In genomic region chr1:170215590-170215989, GRCm38 (mm10) we compare ENCODE assay signal across 9 mouse cellular contexts. TPM values are rescaled to one million over a fixed set of nuclear protein-coding genes. Genes with fewer than 3 reads are reported as not detected.
DNase-seq lines count a peak whose midpoint lies in the region; ATAC-seq and TF ChIP-seq lines count a peak whose summit lies in the region.
"Had no signal": no experiment of that assay in that cellular context is flagged by ENCODE, and none has a peak within 500 bp of the region (broad histone marks: within the 10 kb centered on the region; RNA-seq: fewer than 3 reads in every experiment).

No protein-coding gene starts in this region.

- peak overlapping the region; percentile 87 for H3K4me2 ChIP-seq in heart, embryonic 16.5 days (ENCODE audit: low read depth, low read length)
- peak overlapping the region; percentile 37 for H3K4me2 ChIP-seq in hindbrain, embryonic 12.5 days (replicated peaks)
- H3K4me2 ChIP-seq in midbrain, embryonic 12.5 days (replicated peaks): peak overlapping the region; percentile 68

- no peaks in the 10 kb centered on the region for H3K27me3 ChIP-seq in heart, embryonic 16.5 days (ENCODE audit: control insufficient read depth, insufficient read depth, low read length)
- peaks cover 0 to under 1% of the 10 kb centered on the region in 2 experiments; a peak in 1 of 4 replicates for H3K27me3 ChIP-seq in MEL (ENCODE audit: control insufficient read depth in 1 of 2, insufficient read depth in 2 of 2, low read length in 2 of 2)
- H3K27me3 ChIP-seq in hindbrain, embryonic 12.5 days: 0 out of 2 replicates have a peak, but pooled peaks cover 4% of the 10 kb centered on the region
- peaks cover 8% of the 10 kb centered on the region for H3K27me3 ChIP-seq in midbrain, embryonic 12.5 days
- H3K27me3 ChIP-seq: Patski had no signal

- ATAC-seq in heart, embryonic 16.5 days (replicated peaks; ENCODE audit: extremely low read depth, insufficient read depth, low FRiP score): no peak
- ATAC-seq in hindbrain, embryonic 12.5 days (ENCODE audit: low FRiP score): no peak
- peak; percentile 14; the same call in 1 of the 2 replicates for ATAC-seq in midbrain, embryonic 12.5 days (ENCODE audit: low FRiP score, low read depth)

- peak overlapping the region; percentile 89 for H3K27ac ChIP-seq in heart, embryonic 16.5 days (ENCODE audit: low read length)
- H3K27ac ChIP-seq in MEL (ENCODE audit: control insufficient read depth, low read depth, low read length): no peak overlapping the region
- 0 out of 2 replicates have a peak overlapping the region, but pooled peaks have one; percentile 84 for H3K27ac ChIP-seq in hindbrain, embryonic 12.5 days
- H3K27ac ChIP-seq in midbrain, embryonic 12.5 days (replicated peaks): no peak overlapping the region

- TF ChIP-seq EP300 in MEL (IDR thresholded peaks at IDR 0.05; ENCODE audit: low read depth in 1 of 2, low read length in 2 of 2): no peak

- WGBS in heart, embryonic 16.5 days: 65% methylated on average over 3 of the region's 3 CpGs
- 74% methylated on average over 3 of the region's 3 CpGs for WGBS in hindbrain, embryonic 12.5 days
- 79% methylated on average over 3 of the region's 3 CpGs for WGBS in midbrain, embryonic 12.5 days

- no peak for TF ChIP-seq POLR2A in MEL (IDR thresholded peaks at IDR 0.05; ENCODE audit: control insufficient read depth in 1 of 2, insufficient read depth in 1 of 2, low read depth in 1 of 2, low read length in 2 of 2, poor library complexity in 1 of 2)

- TF ChIP-seq CTCF in MEL (IDR thresholded peaks at IDR 0.05 in 2 of 3, conservative IDR thresholded peaks at IDR 0.05 in 1 of 3; ENCODE audit: control insufficient read depth in 1 of 3, insufficient read depth in 1 of 3, low read depth in 2 of 3, low read length in 3 of 3, poor library complexity in 1 of 3, severe bottlenecking in 1 of 3): no peak

- no peaks in the 10 kb centered on the region for H3K9me3 ChIP-seq in heart, embryonic 16.5 days (replicated peaks; ENCODE audit: control insufficient read depth, low read length)
- no peaks in the 10 kb centered on the region for H3K9me3 ChIP-seq in MEL (replicated peaks; ENCODE audit: insufficient read depth, low read length)
- H3K9me3 ChIP-seq in hindbrain, embryonic 12.5 days (replicated peaks): no peaks in the 10 kb centered on the region
- H3K9me3 ChIP-seq in midbrain, embryonic 12.5 days: no peaks in the 10 kb centered on the region

- no peak for DNase-seq in heart, adult 9 months (ENCODE audit: low spot score in 2 of 2)
- DNase-seq in MEL (ENCODE audit: low read depth, low spot score): no peak
- DNase-seq in spleen, adult 18-20 months: no peak
- no peak for DNase-seq in cerebellum, adult 11 months
- no peak for DNase-seq in embryo, embryonic 10 days (ENCODE audit: low spot score)

- no peak overlapping the region for H3K9ac ChIP-seq in heart, embryonic 16.5 days (ENCODE audit: low read length)
- peak overlapping the region; percentile 7; the same call in 1 of the 2 replicates for H3K9ac ChIP-seq in MEL (ENCODE audit: control insufficient read depth, low read depth, low read length, poor library complexity, severe bottlenecking)
- H3K9ac ChIP-seq in hindbrain, embryonic 12.5 days: no peak overlapping the region
- H3K9ac ChIP-seq in midbrain, embryonic 12.5 days (replicated peaks): no peak overlapping the region

- H3K36me3 ChIP-seq in heart, embryonic 16.5 days (ENCODE audit: control insufficient read depth, insufficient read depth): peaks cover 11% of the 10 kb centered on the region
- peaks cover under 1 to 12% of the 10 kb centered on the region in 2 experiments; a peak in 3 of 4 replicates for H3K36me3 ChIP-seq in MEL (ENCODE audit: control insufficient read depth in 1 of 2, insufficient read depth in 2 of 2, low read length in 2 of 2)
- peaks cover 13% of the 10 kb centered on the region for H3K36me3 ChIP-seq in hindbrain, embryonic 12.5 days
- peaks cover 16% of the 10 kb centered on the region for H3K36me3 ChIP-seq in midbrain, embryonic 12.5 days

- TF ChIP-seq RAD21 in MEL (IDR thresholded peaks at IDR 0.05; ENCODE audit: low read depth, low read length): no peak

- H3K79me2 ChIP-seq in MEL (ENCODE audit: control insufficient read depth, insufficient read depth, low read length, poor library complexity): peaks cover 22% of the 10 kb centered on the region

- peak overlapping the region; percentile 87 for H3K4me3 ChIP-seq in heart, embryonic 16.5 days (ENCODE audit: low read length)
- H3K4me3 ChIP-seq in MEL (ENCODE audit: control insufficient read depth in 1 of 2, insufficient read depth in 1 of 2, low read depth in 2 of 2, low read length in 2 of 2): peak overlapping the region; percentile 6 to 100
- H3K4me3 ChIP-seq in hindbrain, embryonic 12.5 days: peak overlapping the region; percentile 86
- peak overlapping the region; percentile 98 for H3K4me3 ChIP-seq in midbrain, embryonic 12.5 days

- H3K4me1 ChIP-seq in heart, embryonic 16.5 days (ENCODE audit: control insufficient read depth, insufficient read depth, low read length): peaks cover 4% of the 10 kb centered on the region; the same call in 1 of the 2 replicates
- H3K4me1 ChIP-seq in MEL (ENCODE audit: control insufficient read depth in 1 of 2, insufficient read depth in 2 of 2, low read length in 2 of 2): peaks cover 4 to 7% of the 10 kb centered on the region in 2 experiments
- H3K4me1 ChIP-seq in hindbrain, embryonic 12.5 days: peaks cover 7% of the 10 kb centered on the region
- peaks cover 10% of the 10 kb centered on the region for H3K4me1 ChIP-seq in midbrain, embryonic 12.5 days

TF ChIP-seq in MEL, 35 proteins besides CTCF, POLR2A, EP300 and RAD21:
- no peak for TF ChIP-seq JUND (IDR thresholded peaks at IDR 0.05; ENCODE audit: low read depth, low read length)

RNA-seq across cellular contexts. Expression of gene Uhmk1, which starts 0.4 kb away (rescaled TPM):
- 4.6 and 5.0 TPM in 2 replicates for polyA plus RNA-seq in heart, embryonic 16.5 days (2015; fragmentation: Nextera tagmentation; extraction: Ambion mirVana)
- 26.8 and 28.9 TPM in 2 replicates for total RNA-seq in MEL (2012; rRNA removed)
- polyA plus RNA-seq in MEL (2012; ENCODE audit: insufficient read depth in 1 of 2, insufficient read length in 2 of 2, low read depth in 1 of 2, low replicate concordance in 2 of 2, missing spikeins in 1 of 2): 10 to 100 TPM; 19.5 to 43.9 TPM
- polyA plus RNA-seq in hindbrain, embryonic 12.5 days (2016; fragmentation: Nextera tagmentation; extraction: Ambion mirVana): 15.3 and 16.3 TPM in 2 replicates
- 13.7 and 17.4 TPM in 2 replicates for polyA plus RNA-seq in midbrain, embryonic 12.5 days (2016; fragmentation: Nextera tagmentation; extraction: Ambion mirVana)

RNA-seq across cellular contexts. Expression of gene Sh2d1b2, which starts 17.0 kb away (rescaled TPM):
- not detected in 2 replicates for polyA plus RNA-seq in heart, embryonic 16.5 days (2015; fragmentation: Nextera tagmentation; extraction: Ambion mirVana)
- not detected in 2 replicates for total RNA-seq in MEL (2012; rRNA removed)
- polyA plus RNA-seq in MEL (2012; ENCODE audit: insufficient read depth in 1 of 2, insufficient read length in 2 of 2, low read depth in 1 of 2, low replicate concordance in 2 of 2, missing spikeins in 1 of 2): not detected
- polyA plus RNA-seq in hindbrain, embryonic 12.5 days (2016; fragmentation: Nextera tagmentation; extraction: Ambion mirVana): not detected in 2 replicates
- not detected in 2 replicates for polyA plus RNA-seq in midbrain, embryonic 12.5 days (2016; fragmentation: Nextera tagmentation; extraction: Ambion mirVana)
- polyA plus RNA-seq: Patski had no signal

RNA-seq across cellular contexts. Expression of gene Uap1, which starts 40.8 kb away (rescaled TPM):
- 42.4 and 48.8 TPM in 2 replicates for polyA plus RNA-seq in heart, embryonic 16.5 days (2015; fragmentation: Nextera tagmentation; extraction: Ambion mirVana)
- 74.5 and 87.3 TPM in 2 replicates for total RNA-seq in MEL (2012; rRNA removed)
- polyA plus RNA-seq in MEL (2012; ENCODE audit: insufficient read depth in 1 of 2, insufficient read length in 2 of 2, low read depth in 1 of 2, low replicate concordance in 2 of 2, missing spikeins in 1 of 2): 10 to 100 TPM in 1 of 2 experiments, not detected in 1; 80.8 TPM
- polyA plus RNA-seq in hindbrain, embryonic 12.5 days (2016; fragmentation: Nextera tagmentation; extraction: Ambion mirVana): 67.8 and 72.8 TPM in 2 replicates
- 60.5 and 60.6 TPM in 2 replicates for polyA plus RNA-seq in midbrain, embryonic 12.5 days (2016; fragmentation: Nextera tagmentation; extraction: Ambion mirVana)

Comparison
In these comparisons a context has a peak if more than half of its experiments do, and no peak if none do; other contexts are left out.
1. H3K27ac ChIP-seq: peak in heart, embryonic 16.5 days (single experiment) and hindbrain, embryonic 12.5 days (single experiment); none in MEL (single experiment) and midbrain, embryonic 12.5 days (single experiment).
2. H3K4me2 ChIP-seq: peak in every context shown above with its lines; median percentile 87 in heart, embryonic 16.5 days; 68 in midbrain, embryonic 12.5 days; 37 in hindbrain, embryonic 12.5 days.
3. Peak in every context shown above with its lines, with median percentiles within 50 percentile points of each other: H3K4me3 ChIP-seq.